Mouse (Mus musculus) MEL (cell line): ENCODE results near the gene Arid5b. TPM values are rescaled to one million over a fixed set of nuclear protein-coding genes. Genes with fewer than 3 reads are reported as not detected.

Source experiments
- DNase-seq: peaks from one replicate; pipeline ENCODE4 v3.0.0; 2011; ENCODE audit warnings: low read depth, low spot score
- H3K27ac ChIP-seq: 2 replicates; pipeline ENCODE4 v1.5.1; 2012; ENCODE audit warnings: low read depth, mild to moderate bottlenecking, control low read depth, low read length, moderate library complexity; ENCODE audit not compliant: control insufficient read depth
- H3K27me3 ChIP-seq, 2 experiments: fragments of 150-350 bp in 1 of 2; sonication (generic) in 1 of 2; 2 replicates each; pipeline ENCODE4 v1.6.1; 2012; ENCODE audit warnings: low read length in 2 of 2, mild to moderate bottlenecking in 2 of 2, improper control_type of control experiment in 1 of 2, moderate library complexity in 1 of 2; ENCODE audit not compliant: insufficient read depth in 2 of 2, control insufficient read depth in 1 of 2
- H3K36me3 ChIP-seq, 2 experiments: 2 replicates each; pipeline ENCODE4 v1.6.1; 2012 to 2014; ENCODE audit warnings: low read length in 2 of 2, improper control_type of control experiment in 1 of 2, inconsistent platforms in 1 of 2, mild to moderate bottlenecking in 1 of 2; ENCODE audit not compliant: insufficient read depth in 2 of 2, control insufficient read depth in 1 of 2
- H3K4me1 ChIP-seq, 2 experiments: fragments of 150-350 bp in 1 of 2; sonication (generic) in 1 of 2; 2 replicates each; pipeline ENCODE4 v1.6.1; 2012; ENCODE audit warnings: low read length in 2 of 2, improper control_type of control experiment in 1 of 2, mild to moderate bottlenecking in 1 of 2; ENCODE audit not compliant: insufficient read depth in 2 of 2, control insufficient read depth in 1 of 2
- H3K4me3 ChIP-seq, 2 experiments: fragments of 150-350 bp in 1 of 2; sonication (generic) in 1 of 2; 2 replicates each; pipeline ENCODE4 v1.5.1; 2012; ENCODE audit warnings: low read depth in 2 of 2, low read length in 2 of 2, mild to moderate bottlenecking in 2 of 2, moderate library complexity in 2 of 2, control low read depth in 1 of 2, improper control_type of control experiment in 1 of 2; ENCODE audit not compliant: control insufficient read depth in 1 of 2, insufficient read depth in 1 of 2
- H3K79me2 ChIP-seq: 2 replicates; pipeline ENCODE4 v1.6.1; 2012; ENCODE audit warnings: mild to moderate bottlenecking, low read length, moderate library complexity; ENCODE audit not compliant: control insufficient read depth, poor library complexity, insufficient read depth
- H3K9ac ChIP-seq: 2 replicates; pipeline ENCODE4 v1.6.1; 2012; ENCODE audit warnings: low read depth, mild to moderate bottlenecking, control low read depth, low read length, moderate library complexity; ENCODE audit not compliant: control insufficient read depth, poor library complexity, severe bottlenecking
- H3K9me3 ChIP-seq: fragments of 150-350 bp; sonication (generic); replicated peaks from 2 replicates; pipeline ENCODE4 v1.6.1; 2012; ENCODE audit warnings: mild to moderate bottlenecking, low read length, improper control_type of control experiment, moderate library complexity; ENCODE audit not compliant: insufficient read depth
- BHLHE40 ChIP-seq: IDR thresholded peaks from 2 replicates; pipeline ENCODE4 v1.6.1; 2012; ENCODE audit warnings: low read depth, mild to moderate bottlenecking, inconsistent platforms, low read length, improper control_type of control experiment, borderline replicate concordance
- CHD2 ChIP-seq: IDR thresholded peaks from 2 replicates; pipeline ENCODE4 v1.6.1; 2011; ENCODE audit warnings: low read length, improper control_type of control experiment
- E2F4 ChIP-seq: IDR thresholded peaks from 2 replicates; pipeline ENCODE4 v1.6.1; 2011; ENCODE audit warnings: low read depth, low read length, improper control_type of control experiment, borderline replicate concordance
- GATA1 ChIP-seq: IDR thresholded peaks from 2 replicates; pipeline ENCODE4 v1.6.1; 2011; ENCODE audit warnings: low read depth, low read length, improper control_type of control experiment
- HCFC1 ChIP-seq: IDR thresholded peaks from 2 replicates; pipeline ENCODE4 v1.6.1; 2012; ENCODE audit warnings: low read depth, mild to moderate bottlenecking, inconsistent platforms, low read length, improper control_type of control experiment, moderate library complexity
- KAT2A ChIP-seq: conservative IDR thresholded peaks from 2 replicates; pipeline ENCODE4 v1.6.1; 2012; ENCODE audit warnings: low read depth, low read length, improper control_type of control experiment, inconsistent platforms
- MAFK ChIP-seq: IDR thresholded peaks from 2 replicates; pipeline ENCODE4 v1.6.1; 2011; ENCODE audit warnings: low read depth, mild to moderate bottlenecking, low read length, improper control_type of control experiment, borderline replicate concordance
- MAX ChIP-seq: IDR thresholded peaks from 2 replicates; pipeline ENCODE4 v1.6.1; 2011; ENCODE audit warnings: low read length, improper control_type of control experiment
- MAZ ChIP-seq: IDR thresholded peaks from 2 replicates; pipeline ENCODE4 v1.6.1; 2012; ENCODE audit warnings: low read depth, mild to moderate bottlenecking, inconsistent platforms, low read length, improper control_type of control experiment
- MEF2A ChIP-seq: IDR thresholded peaks from 2 replicates; pipeline ENCODE4 v1.6.1; 2014; ENCODE audit warnings: low read depth, mild to moderate bottlenecking, inconsistent platforms, low read length, improper control_type of control experiment; ENCODE audit not compliant: poor library complexity, insufficient replicate concordance, severe bottlenecking; ENCODE audit errors: extremely low read depth
- MXI1 ChIP-seq: IDR thresholded peaks from 2 replicates; pipeline ENCODE4 v1.6.1; 2011; ENCODE audit warnings: mild to moderate bottlenecking, low read depth, low read length, improper control_type of control experiment
- MYB ChIP-seq: IDR thresholded peaks from 2 replicates; pipeline ENCODE4 v1.6.1; 2011; ENCODE audit warnings: mild to moderate bottlenecking, low read depth, low read length, improper control_type of control experiment
- MYC ChIP-seq: IDR thresholded peaks from 2 replicates; pipeline ENCODE4 v1.6.1; 2011; ENCODE audit warnings: low read depth, mild to moderate bottlenecking, low read length, improper control_type of control experiment, moderate library complexity
- NELFE ChIP-seq: IDR thresholded peaks from 2 replicates; pipeline ENCODE4 v1.6.1; 2011; ENCODE audit warnings: low read depth, low read length, improper control_type of control experiment
- POLR2AphosphoS2 ChIP-seq: IDR thresholded peaks from 2 replicates; pipeline ENCODE4 v1.6.1; 2011; ENCODE audit warnings: low read length, improper control_type of control experiment
- POLR2AphosphoS5 ChIP-seq: IDR thresholded peaks from 2 replicates; pipeline ENCODE4 v1.6.1; 2012; ENCODE audit warnings: low read depth, borderline replicate concordance, mild to moderate bottlenecking, inconsistent platforms, low read length, moderate library complexity, mixed read lengths
- RAD21 ChIP-seq: IDR thresholded peaks from 2 replicates; pipeline ENCODE4 v1.6.1; 2011; ENCODE audit warnings: mild to moderate bottlenecking, low read depth, low read length, improper control_type of control experiment
- TBP ChIP-seq: IDR thresholded peaks from 2 replicates; pipeline ENCODE4 v1.8.0; 2011; ENCODE audit warnings: low read depth, low read length, improper control_type of control experiment
- TCF12 ChIP-seq: IDR thresholded peaks from 2 replicates; pipeline ENCODE4 v1.6.1; 2014; ENCODE audit warnings: low read depth, mild to moderate bottlenecking, inconsistent platforms, low read length, improper control_type of control experiment, moderate library complexity
- ZKSCAN1 ChIP-seq: IDR thresholded peaks from 2 replicates; pipeline ENCODE4 v1.6.1; 2012; ENCODE audit warnings: low read depth, mild to moderate bottlenecking, inconsistent platforms, low read length, improper control_type of control experiment, moderate library complexity
- polyA plus RNA-seq, 2 experiments: library from polyadenylated mRNA; stranded (reverse) in 1 of 2; unstranded in 1 of 2; fragments of >175 nt in 1 of 2; fragments of >200 nt in 1 of 2; gene quantifications; 2 replicates each; pipeline versions ENCODE4 v1.2.1 to v1.2.4; 2012; ENCODE audit warnings: low replicate concordance in 2 of 2, low read depth in 1 of 2; ENCODE audit not compliant: insufficient read length in 2 of 2, insufficient read depth in 1 of 2, missing spikeins in 1 of 2
- total RNA-seq: library from RNA; depleted of rRNA; stranded (reverse); fragments of 300-350 nt; gene quantifications from 2 replicates; pipeline ENCODE4 v1.2.3, GENCODE M21; 2012

Gene Arid5b
- total and polyA plus RNA-seq, 3 experiments = 0.03 TPM; not detected in 2

DNA sequence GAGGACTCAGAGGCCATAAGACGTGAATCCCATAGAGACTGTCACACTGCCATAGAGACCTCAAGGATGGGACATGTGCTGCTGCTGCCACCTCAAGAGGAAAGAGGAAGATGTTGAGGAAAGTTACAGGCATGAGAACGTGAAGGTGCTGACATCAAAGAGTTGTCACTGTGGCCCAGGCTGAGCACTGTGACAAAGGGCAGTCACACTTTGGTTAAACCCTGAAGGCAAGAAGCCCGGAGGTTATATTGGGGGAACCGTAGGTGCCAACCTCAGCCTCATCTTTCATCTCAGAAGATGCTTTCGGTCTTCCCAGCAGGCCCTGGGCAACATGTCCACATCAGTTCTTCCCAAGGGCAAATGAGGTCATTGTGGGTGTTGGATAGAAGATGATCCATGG is 79.1 kb downstream of the Arid5b start:
- no peaks in the 10 kb centered on the region for H3K4me1 ChIP-seq
- TF ChIP-seq BHLHE40 = no peak
- TF ChIP-seq ZKSCAN1 = no peak
- TF ChIP-seq CHD2 = no peak
- TF ChIP-seq MEF2A = no peak
- no peak for TF ChIP-seq MAFK
- no peak for TF ChIP-seq MAX
- no peak for TF ChIP-seq RAD21
- TF ChIP-seq TBP = no peak
- TF ChIP-seq MAZ = no peak
- H3K36me3 ChIP-seq = no peaks in the 10 kb centered on the region
- H3K79me2 ChIP-seq = no peaks in the 10 kb centered on the region
- no peak overlapping the region for H3K4me3 ChIP-seq
- H3K9ac ChIP-seq = no peak overlapping the region
- DNase-seq = no peak
- no peaks in the 10 kb centered on the region for H3K9me3 ChIP-seq
- H3K27ac ChIP-seq = no peak overlapping the region
- H3K27me3 ChIP-seq = no peaks in the 10 kb centered on the region

- H3K9ac ChIP-seq = no peak overlapping the region
- H3K9me3 ChIP-seq = no peaks in the 10 kb centered on the region
- H3K4me1 ChIP-seq = no peaks in the 10 kb centered on the region
- no peak overlapping the region for H3K4me3 ChIP-seq
- H3K79me2 ChIP-seq = no peaks in the 10 kb centered on the region
- H3K36me3 ChIP-seq = no peaks in the 10 kb centered on the region
- no peaks in the 10 kb centered on the region for H3K27me3 ChIP-seq
- TF ChIP-seq E2F4 = no peak
- DNase-seq = no peak
- no peak overlapping the region for H3K27ac ChIP-seq
Measured at GRCm38 (mm10) chr10:68196324-68196723, 82.2 kb downstream of the Arid5b start.

DNA sequence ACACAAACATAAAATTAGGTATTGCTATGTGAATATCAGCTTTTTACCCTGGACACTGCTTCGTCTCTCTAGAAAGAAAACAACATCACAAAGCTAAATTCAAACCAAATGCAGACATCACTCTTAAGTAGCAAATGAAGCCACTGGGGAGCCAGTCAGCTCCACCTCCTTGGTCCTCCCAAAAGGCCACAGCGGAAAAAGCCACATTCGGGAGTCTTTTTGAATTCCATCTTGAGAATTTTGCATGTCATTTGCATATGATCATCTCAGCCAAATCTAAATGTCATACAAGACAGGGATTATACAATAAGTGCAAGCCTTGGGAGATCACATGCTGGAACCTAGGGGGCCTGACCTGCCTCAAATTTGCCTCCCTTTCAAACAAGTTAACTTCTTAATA is 85.0 kb downstream of the Arid5b start:
- no peaks in the 10 kb centered on the region for H3K79me2 ChIP-seq
- DNase-seq = no peak
- no peaks in the 10 kb centered on the region for H3K36me3 ChIP-seq
- H3K9me3 ChIP-seq = no peaks in the 10 kb centered on the region
- no peaks in the 10 kb centered on the region for H3K27me3 ChIP-seq
- no peak overlapping the region for H3K27ac ChIP-seq
- H3K4me1 ChIP-seq = no peaks in the 10 kb centered on the region
- TF ChIP-seq TCF12 = no peak
- no peak for TF ChIP-seq NELFE
- no peak for TF ChIP-seq HCFC1
- TF ChIP-seq RAD21 = no peak
- no peak for TF ChIP-seq GATA1
- TF ChIP-seq MYB = no peak
- no peak for TF ChIP-seq POLR2AphosphoS5
- TF ChIP-seq POLR2AphosphoS2 = no peak
- no peak for TF ChIP-seq MAX
- TF ChIP-seq MYC = no peak
- no peak for TF ChIP-seq MAFK
- no peak for TF ChIP-seq MAZ
- TF ChIP-seq KAT2A = no peak
- no peak for TF ChIP-seq MXI1
- no peak for TF ChIP-seq MEF2A
- no peak overlapping the region for H3K9ac ChIP-seq
- H3K4me3 ChIP-seq = no peak overlapping the region
